Mouse (Mus musculus): ENCODE measurements around the gene Lum.

DNA sequence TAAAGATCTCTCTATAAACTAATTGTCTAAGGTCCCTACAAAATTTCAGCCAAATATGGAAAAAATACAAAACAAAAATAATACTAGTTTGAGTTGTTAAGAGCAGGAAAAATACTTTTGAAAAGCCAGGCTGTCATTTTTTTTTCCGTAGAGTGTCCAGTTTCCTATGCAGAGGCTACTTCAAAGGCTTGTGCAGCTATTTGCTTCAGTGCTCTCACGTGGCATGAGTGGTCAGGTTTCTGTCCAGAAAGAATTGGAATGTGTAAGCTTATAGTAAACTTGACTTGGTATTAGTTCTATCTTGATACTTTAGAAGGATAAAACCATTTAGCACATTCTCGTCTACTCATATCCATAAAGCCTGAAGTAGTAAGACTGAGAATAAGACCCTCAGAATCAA lies 26.8 kb downstream of the Lum start:
- TF ChIP-seq POLR2A (IDR thresholded peaks at IDR 0.05; ENCODE audit: low read depth, low read length) (no peak), CTCF (IDR thresholded peaks at IDR 0.05; ENCODE audit: borderline replicate concordance, insufficient read depth, low read length) (no peak)
